Mouse (Mus musculus): ENCODE results near the gene Pkdcc. TPM values are rescaled to one million over a fixed set of nuclear protein-coding genes. Genes with fewer than 3 reads are reported as not detected.

Gene Pkdcc
- total RNA-seq, 1 experiment from 2014 or later = 154 TPM

GRCm38 (mm10) chr17:83213228-83213915 is 1.7 kb upstream of the Pkdcc start:
- DNase-seq = no peak

DNA sequence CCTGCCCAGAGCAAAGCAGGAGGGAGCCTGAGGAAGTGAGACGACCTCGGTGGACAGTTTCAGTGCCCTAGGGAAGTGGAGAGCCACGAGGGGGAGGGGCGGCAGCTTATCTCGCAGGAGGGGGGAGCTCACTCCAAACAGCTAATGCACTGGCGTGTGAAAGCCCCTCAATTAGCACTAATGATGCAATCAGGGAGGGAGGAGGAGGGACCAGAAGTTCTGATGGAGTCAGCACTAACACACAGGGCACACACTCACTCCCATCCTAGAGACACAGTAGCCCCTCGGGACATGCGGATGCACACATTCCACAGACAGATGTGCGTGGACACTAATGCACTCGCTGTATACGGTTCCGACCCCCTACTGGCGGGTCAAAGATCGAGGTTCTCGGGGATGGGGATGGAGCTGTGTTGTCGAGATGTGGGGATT is 915 bp upstream of the Pkdcc start:
- peak; percentile 56 for DNase-seq

DNA sequence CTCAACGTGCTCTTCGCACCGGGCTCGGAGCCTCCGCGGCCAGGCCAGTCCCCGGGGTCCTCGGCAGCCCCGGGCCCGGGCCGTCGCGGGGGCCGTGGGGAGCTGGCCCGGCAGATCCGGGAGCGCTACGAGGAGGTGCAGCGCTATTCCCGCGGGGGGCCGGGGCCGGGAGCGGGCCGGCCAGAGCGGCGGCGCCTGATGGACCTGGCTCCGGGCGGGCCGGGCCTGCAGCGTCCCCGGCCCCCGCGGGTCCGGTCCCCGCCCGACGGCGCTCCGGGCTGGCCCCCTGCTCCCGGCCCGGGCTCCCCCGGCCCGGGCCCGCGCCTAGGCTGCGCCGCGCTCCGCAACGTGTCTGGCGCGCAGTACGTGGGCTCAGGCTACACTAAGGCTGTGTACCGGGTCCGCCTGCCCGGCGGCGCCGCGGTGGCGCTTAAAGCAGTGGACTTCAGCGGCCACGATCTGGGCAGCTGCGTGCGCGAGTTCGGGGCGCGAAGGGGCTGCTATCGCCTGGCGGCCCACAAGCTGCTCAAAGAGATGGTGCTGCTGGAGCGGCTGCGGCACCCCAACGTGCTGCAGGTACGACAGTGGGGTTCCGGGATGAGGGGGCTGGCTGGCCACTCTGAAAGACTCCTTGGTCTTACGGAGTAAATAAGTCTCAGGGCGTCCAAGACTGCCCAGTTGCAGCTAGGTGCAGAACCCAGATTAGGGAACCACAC is 595 bp downstream of the Pkdcc start:
- peak; percentile 43 for DNase-seq

GRCm38 (mm10) chr17:83216251-83216919 is 1.3 kb downstream of the Pkdcc start:
- DNase-seq = no peak

DNA sequence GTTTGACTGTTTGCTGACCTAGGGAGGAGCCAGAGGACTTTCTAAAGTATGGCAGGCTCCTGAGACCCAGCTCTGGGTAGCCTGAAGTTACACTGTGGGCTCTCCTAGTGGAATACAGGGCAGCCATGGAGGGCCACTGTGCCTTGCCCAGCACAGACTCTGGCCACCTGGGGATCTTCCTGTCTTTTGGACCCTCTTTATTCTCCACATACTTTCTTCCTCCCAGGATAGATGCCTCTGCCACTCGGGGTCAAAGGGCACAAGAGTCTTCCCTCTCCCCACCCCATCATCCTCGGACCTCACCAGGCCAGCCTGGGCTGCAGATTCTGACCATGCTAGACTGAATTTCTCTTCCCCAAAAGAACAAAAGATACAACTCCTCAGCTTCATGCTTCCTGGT is 3.1 kb downstream of the Pkdcc start:
- DNase-seq = no peak

DNA sequence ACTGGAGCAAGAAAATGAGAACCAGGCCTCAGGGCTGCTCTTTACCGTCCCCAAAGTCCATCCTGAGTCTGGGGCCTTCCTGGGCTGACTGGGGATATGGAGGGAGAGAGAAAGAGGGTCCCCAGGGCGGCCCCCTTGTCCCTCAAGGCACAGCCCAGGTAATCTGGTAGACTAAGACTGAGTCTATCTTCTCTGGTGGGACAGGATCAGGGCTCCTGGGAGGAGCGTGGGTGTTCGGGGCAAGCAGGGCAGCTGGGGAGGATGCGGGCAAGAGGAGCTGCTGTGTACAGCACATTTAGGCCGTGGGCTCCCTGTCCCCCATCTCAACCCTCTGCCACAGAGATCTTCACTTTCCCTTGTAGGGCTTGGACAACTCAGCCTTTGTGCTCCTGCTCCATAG is 3.6 kb downstream of the Pkdcc start:
- DNase-seq = no peak

DNA sequence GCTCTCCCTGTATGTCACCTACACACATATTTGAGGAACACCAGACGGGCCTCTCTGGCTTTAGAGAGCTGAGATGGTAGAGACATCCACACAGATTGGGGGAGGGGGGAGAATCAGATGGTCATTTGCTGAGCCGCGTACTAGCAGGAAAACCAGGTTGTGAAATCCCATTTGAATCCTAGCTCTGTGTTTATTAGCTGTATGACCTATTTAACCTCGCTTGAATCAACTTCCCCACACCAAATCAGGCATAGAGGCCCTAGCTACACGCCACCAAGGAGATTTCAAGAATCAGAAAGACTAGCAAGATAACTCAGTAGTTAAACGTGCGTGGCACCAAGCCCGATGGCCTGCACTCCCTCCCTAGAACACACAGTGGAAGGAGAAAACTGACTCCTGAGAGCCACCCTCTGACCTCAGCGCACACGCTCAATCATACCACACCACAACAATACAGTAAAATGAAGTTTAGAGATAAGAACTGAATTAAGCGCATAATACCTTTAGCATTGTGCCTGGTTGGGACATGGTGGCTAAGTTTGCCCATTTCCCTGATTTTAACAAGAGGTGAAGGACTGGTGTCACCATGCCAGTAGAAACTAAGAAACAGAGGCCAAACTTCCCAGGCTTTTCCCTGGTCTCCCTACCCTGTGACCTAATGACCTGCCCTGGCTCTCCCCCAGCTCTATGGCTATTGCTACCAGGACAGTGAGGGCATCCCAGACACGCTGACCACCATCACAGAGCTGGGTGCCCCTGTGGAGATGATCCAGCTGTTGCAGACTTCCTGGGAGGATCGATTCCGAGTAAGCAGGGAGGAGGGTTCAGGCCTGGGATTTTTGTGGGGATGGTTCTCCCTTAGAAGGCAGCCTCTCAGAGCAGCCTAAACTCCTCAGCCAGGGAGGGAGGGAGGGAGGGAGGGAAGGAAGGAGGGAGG is 4.5 kb downstream of the Pkdcc start:
- no peak for DNase-seq

GRCm38 (mm10) chr17:83220954-83221538 is 6.0 kb downstream of the Pkdcc start:
- no peak for DNase-seq

DNA sequence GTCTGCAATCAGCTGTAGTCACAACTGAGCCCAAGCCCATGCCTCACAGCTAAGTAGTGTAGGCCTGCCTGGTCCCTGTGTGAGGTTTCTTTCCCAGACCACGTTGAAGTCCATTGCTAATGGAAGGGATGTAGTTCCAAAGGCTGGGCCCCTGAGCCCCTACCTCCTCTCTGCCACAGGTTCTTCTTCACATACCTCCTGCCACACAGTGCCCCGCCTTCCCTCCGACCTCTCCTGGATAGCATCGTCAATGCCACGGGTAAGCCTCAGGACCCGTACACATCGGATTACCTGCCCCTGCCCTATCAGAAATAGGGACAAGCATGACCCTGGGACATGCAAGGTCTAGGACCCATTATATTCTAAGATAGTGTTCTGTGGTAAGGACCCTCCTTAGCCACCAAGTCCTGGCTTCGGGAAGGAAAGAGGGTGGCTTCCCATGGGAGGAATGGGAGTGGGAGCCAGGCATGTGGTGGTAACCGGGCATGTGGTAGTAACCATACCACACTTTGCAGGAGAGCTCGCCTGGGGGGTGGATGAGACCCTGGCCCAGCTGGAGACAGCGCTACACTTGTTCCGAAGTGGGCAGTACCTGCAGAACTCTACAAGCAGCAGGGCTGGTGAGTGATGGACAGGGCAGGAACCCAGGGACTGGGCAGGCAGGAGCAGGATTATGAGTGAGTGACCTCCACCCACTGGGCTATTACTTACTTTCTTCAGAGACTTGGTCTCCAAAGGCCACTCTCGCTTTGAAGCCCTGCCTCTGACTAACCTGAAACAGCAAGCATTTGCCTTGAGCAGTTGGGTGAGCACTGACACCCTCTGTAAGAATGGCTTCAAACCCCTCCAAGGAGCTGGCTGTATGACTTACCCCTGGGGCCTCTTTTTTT is 6.8 kb downstream of the Pkdcc start:
- no peak for DNase-seq

GRCm38 (mm10) chr17:83222705-83223104 is 7.6 kb downstream of the Pkdcc start:
- DNase-seq = no peak

DNA sequence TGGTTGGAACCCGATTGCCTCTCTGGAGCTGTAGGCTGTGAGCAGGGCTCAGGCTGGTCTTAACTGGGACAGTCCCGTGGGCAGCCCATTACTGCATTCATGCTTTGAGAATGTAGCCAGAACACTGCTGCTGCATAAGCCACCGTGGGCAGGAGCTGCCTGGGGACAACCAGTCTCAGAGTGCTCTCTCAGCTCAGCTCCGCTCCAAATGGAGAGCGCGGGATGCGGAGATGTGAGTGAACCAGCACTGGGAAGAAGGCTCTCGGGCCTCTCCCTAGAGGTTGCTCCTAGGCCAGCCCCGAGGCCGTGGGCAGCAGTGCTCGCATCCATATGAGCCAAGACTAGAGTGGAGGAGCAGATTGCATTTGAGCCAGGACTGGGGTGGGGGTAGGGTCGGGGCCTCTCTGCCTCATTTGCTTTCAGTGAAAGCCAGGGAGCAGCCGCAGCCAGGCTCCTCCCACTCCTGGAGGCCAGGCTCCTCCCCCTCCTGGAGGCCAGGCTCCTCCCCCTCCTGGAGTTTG is 9.4 kb downstream of the Pkdcc start:
- DNase-seq = no peak

DNA sequence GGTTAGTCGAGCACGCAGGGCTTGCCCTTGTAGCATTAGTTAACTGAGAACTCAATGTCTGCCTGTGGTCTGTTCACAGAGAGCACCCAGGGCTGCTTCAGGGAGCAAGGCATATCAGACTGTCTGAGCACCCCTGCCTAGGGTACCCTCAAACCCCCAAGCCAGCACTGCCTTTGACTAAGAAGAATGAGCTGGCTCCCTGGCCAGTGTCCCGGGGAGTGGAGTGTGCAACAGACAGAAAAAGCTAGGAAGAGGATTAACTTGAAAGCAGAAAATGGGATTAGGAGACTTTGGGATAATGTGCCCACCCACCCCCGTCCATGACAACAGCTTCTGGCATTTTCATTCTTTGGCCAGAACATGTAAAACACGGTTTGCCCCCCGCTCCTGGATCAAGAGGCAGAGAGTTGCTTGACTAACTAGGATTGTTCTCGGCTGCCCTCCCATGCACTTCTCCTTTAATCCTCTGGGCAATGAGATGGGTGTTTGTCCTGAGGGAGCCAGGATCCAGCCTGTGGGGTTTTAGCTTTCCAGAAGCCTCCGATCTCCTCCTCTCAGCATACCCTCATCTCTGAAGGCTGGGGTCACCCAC is 11.4 kb downstream of the Pkdcc start:
- DNase-seq = no peak

DNA sequence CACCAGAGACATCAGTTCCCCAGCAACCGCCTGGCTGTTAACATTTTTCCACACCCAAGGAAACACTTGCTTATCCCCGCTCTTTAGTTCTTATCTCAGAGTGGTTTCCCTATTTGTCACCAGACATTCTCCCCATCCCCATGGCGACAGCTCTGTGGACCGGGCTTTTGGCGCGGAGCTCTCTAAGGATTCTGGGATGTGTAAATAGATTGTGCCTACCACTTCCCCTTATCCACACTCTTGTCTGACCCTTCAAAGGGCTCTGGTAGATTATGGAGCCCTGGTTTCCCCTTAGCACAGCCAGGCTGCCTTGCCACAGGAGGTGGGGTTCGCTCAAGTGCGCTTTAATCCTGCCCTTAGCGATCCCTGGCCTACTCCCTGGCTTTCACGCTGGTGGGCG is 16.3 kb downstream of the Pkdcc start:
- DNase-seq = no peak

DNA sequence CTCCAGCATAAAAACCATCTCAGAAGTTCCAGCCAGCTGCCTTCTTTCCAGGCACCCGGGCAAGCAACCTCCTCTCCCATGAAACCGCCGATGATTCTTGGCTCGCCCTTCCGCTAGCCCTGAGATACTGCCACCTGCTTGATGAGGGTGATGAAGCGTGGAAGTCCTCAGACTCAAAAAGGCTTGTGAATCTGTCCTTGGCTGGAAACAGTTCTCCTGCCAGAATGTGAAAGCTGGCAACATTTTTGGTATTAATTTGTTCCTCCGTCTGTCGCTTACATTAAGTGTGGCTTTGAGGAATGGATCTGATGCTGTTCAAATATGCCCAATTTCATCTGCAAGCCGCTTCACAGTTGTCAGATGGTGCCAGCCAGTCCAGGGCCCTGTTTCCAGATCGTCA is 20.1 kb downstream of the Pkdcc start:
- DNase-seq = no peak

DNA sequence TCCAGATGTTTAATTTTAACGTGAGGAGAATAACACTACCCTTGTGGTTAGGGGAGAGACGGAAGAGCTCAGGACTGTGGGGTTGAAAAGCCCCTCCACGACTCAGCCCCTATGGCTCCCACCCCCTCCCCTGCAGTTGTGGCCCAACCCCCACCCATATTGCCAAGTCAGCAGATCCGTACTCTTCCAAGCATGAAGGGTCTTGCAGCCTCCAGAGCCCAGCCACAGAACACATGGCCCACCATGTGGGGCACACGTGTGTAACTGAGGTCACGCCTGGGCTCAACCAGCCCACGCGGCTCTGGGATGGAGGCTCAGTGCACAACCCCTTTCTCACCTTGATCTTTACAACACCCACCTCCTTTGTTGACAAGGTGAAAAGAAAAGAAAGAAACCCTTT is 21.1 kb downstream of the Pkdcc start:
- DNase-seq = no peak

GRCm38 (mm10) chr17:83238123-83239058 is 23.3 kb downstream of the Pkdcc start:
- no peak for DNase-seq

GRCm38 (mm10) chr17:83244502-83244901 is 29.4 kb downstream of the Pkdcc start:
- no peak for DNase-seq

DNA sequence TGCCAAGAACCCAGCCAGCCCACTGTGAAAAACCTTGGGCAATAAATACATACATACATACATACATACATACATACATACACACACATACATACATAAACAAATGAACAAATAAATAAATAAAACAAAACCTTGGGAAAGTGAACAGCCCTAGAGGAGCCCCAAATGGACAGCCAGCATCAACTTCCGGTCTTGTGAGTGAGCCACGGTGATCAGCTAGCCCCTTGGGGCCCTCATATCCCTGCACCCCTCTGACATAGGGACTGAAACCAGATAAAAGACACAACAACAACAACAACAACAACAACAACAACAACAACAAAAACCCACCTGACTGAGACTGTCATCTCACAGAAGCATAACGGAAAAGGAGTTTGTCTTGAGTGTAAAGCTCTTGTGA is 30.4 kb downstream of the Pkdcc start:
- no peak for DNase-seq

DNA sequence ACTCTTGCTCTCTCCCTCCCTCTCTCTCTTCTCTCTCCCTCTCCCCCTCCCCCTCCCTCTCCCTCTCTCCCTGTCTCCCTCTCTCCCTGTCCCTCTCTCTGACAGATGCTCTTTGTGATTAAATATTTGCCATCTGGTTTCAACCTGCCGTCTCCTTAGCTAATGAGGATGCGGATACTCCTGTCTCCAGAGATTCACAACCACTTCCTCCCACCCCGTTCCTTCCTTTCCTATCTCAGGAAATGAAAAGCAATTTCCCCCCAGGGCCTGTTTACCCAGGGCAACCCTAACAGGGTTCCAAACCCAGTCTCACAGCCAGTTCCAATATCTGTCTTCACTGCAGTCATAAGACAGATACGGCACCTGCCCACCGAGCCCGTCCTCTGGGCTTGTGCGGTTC is 31.0 kb downstream of the Pkdcc start:
- DNase-seq = no peak
